Mouse (Mus musculus): ENCODE measurements at regions not wholly inside any gene's neighbourhood (a gene's known extent, or its start where the extent isn't known, plus 50 kb on each side); places are given as distances from the start of the nearest gene placed in this dataset.

GRCm38 (mm10) chr4:84030916-84031315 is 505.6 kb downstream of the Ccdc171 start:
- 87% methylated on average over 5 of the region's 5 CpGs for WGBS
- TF ChIP-seq POLR2A (IDR thresholded peaks at IDR 0.05; ENCODE audit: low read depth, low read length) (no peak), CTCF (IDR thresholded peaks at IDR 0.05; ENCODE audit: extremely low read depth, insufficient read depth, insufficient read length, insufficient replicate concordance) (no peak)

GRCm38 (mm10) chr4:84032505-84032904 is 507.2 kb downstream of the Ccdc171 start:
- 89% methylated on average over 10 of the region's 10 CpGs for WGBS
- Histone ChIP-seq H3K27ac (ENCODE audit: insufficient read depth, low read length) (no peak overlapping the region), H3K36me3 (ENCODE audit: control insufficient read depth, insufficient read depth, low read length) (no peaks in the 10 kb centered on the region)

More at GRCm38 (mm10) chr4:84030916-84031315, 505.6 kb downstream of the Ccdc171 start:
- H3K27me3 ChIP-seq (ENCODE audit: control insufficient read depth, insufficient read depth, low read length) = no peaks in the 10 kb centered on the region
- H3K27ac ChIP-seq (ENCODE audit: insufficient read depth, low read length) = no peak overlapping the region
- no peak for DNase-seq (ENCODE audit: low read depth in 1 of 2, low spot score in 2 of 2)
- no peaks in the 10 kb centered on the region for H3K4me1 ChIP-seq (ENCODE audit: control insufficient read depth, insufficient read depth, insufficient read length)
- no peaks in the 10 kb centered on the region for H3K36me3 ChIP-seq (ENCODE audit: control insufficient read depth, insufficient read depth, low read length)
- no peak overlapping the region for H3K4me3 ChIP-seq (ENCODE audit: extremely low read depth, insufficient read depth, insufficient read length)

GRCm38 (mm10) chr4:84035347-84035746 is 510.0 kb downstream of the Ccdc171 start:
- H3K4me1 ChIP-seq (ENCODE audit: control insufficient read depth, insufficient read depth, insufficient read length) = no peaks in the 10 kb centered on the region
- DNase-seq (ENCODE audit: low read depth in 1 of 2, low spot score in 2 of 2) = no peak
- no peaks in the 10 kb centered on the region for H3K36me3 ChIP-seq (ENCODE audit: control insufficient read depth, insufficient read depth, low read length)
- TF ChIP-seq CTCF (IDR thresholded peaks at IDR 0.05; ENCODE audit: extremely low read depth, insufficient read depth, insufficient read length, insufficient replicate concordance) (no peak), POLR2A (IDR thresholded peaks at IDR 0.05; ENCODE audit: low read depth, low read length) (no peak)
- 90% methylated on average over 1 of the region's 1 CpGs for WGBS
- H3K27ac ChIP-seq (ENCODE audit: insufficient read depth, low read length) = no peak overlapping the region
- H3K27me3 ChIP-seq (ENCODE audit: control insufficient read depth, insufficient read depth, low read length) = no peaks in the 10 kb centered on the region
- no peak overlapping the region for H3K4me3 ChIP-seq (ENCODE audit: extremely low read depth, insufficient read depth, insufficient read length)

More at GRCm38 (mm10) chr4:84032505-84032904, 507.2 kb downstream of the Ccdc171 start:
- no peak for DNase-seq (ENCODE audit: low read depth in 1 of 2, low spot score in 2 of 2)
- Histone ChIP-seq H3K27me3 (ENCODE audit: control insufficient read depth, insufficient read depth, low read length) (no peaks in the 10 kb centered on the region), H3K4me1 (ENCODE audit: control insufficient read depth, insufficient read depth, insufficient read length) (no peaks in the 10 kb centered on the region), H3K4me3 (ENCODE audit: extremely low read depth, insufficient read depth, insufficient read length) (no peak overlapping the region)
- TF ChIP-seq CTCF (IDR thresholded peaks at IDR 0.05; ENCODE audit: extremely low read depth, insufficient read depth, insufficient read length, insufficient replicate concordance) (no peak), POLR2A (IDR thresholded peaks at IDR 0.05; ENCODE audit: low read depth, low read length) (no peak)

GRCm38 (mm10) chr4:84037535-84037934 is 512.2 kb downstream of the Ccdc171 start:
- no peak overlapping the region for H3K4me3 ChIP-seq (ENCODE audit: extremely low read depth, insufficient read depth, insufficient read length)
- no peak overlapping the region for H3K27ac ChIP-seq (ENCODE audit: insufficient read depth, low read length)
- TF ChIP-seq CTCF (IDR thresholded peaks at IDR 0.05; ENCODE audit: extremely low read depth, insufficient read depth, insufficient read length, insufficient replicate concordance) (no peak), POLR2A (IDR thresholded peaks at IDR 0.05; ENCODE audit: low read depth, low read length) (no peak)
- no peaks in the 10 kb centered on the region for H3K27me3 ChIP-seq (ENCODE audit: control insufficient read depth, insufficient read depth, low read length)
- no peaks in the 10 kb centered on the region for H3K36me3 ChIP-seq (ENCODE audit: control insufficient read depth, insufficient read depth, low read length)
- WGBS = 86% methylated on average over 3 of the region's 3 CpGs
- no peaks in the 10 kb centered on the region for H3K4me1 ChIP-seq (ENCODE audit: control insufficient read depth, insufficient read depth, insufficient read length)
- DNase-seq (ENCODE audit: low read depth in 1 of 2, low spot score in 2 of 2) = no peak

GRCm38 (mm10) chr4:84050243-84050642 is 524.9 kb downstream of the Ccdc171 start:
- TF ChIP-seq POLR2A (IDR thresholded peaks at IDR 0.05; ENCODE audit: low read depth, low read length) (no peak), CTCF (IDR thresholded peaks at IDR 0.05; ENCODE audit: extremely low read depth, insufficient read depth, insufficient read length, insufficient replicate concordance) (no peak)
- H3K4me3 ChIP-seq (ENCODE audit: extremely low read depth, insufficient read depth, insufficient read length) = no peak overlapping the region
- H3K36me3 ChIP-seq (ENCODE audit: control insufficient read depth, insufficient read depth, low read length) = no peaks in the 10 kb centered on the region
- DNase-seq (ENCODE audit: low read depth in 1 of 2, low spot score in 2 of 2) = no peak
- no peaks in the 10 kb centered on the region for H3K4me1 ChIP-seq (ENCODE audit: control insufficient read depth, insufficient read depth, insufficient read length)
- 91% methylated on average over 6 of the region's 6 CpGs for WGBS
- H3K27ac ChIP-seq (ENCODE audit: insufficient read depth, low read length) = no peak overlapping the region
- H3K27me3 ChIP-seq (ENCODE audit: control insufficient read depth, insufficient read depth, low read length) = no peaks in the 10 kb centered on the region

- no peaks in the 10 kb centered on the region for H3K27me3 ChIP-seq (ENCODE audit: control insufficient read depth, insufficient read depth, low read length)
- no peaks in the 10 kb centered on the region for H3K4me1 ChIP-seq (ENCODE audit: control insufficient read depth, insufficient read depth, insufficient read length)
- DNase-seq (ENCODE audit: low read depth in 1 of 2, low spot score in 2 of 2) = no peak
- no peak overlapping the region for H3K4me3 ChIP-seq (ENCODE audit: extremely low read depth, insufficient read depth, insufficient read length)
- 81% methylated on average over 6 of the region's 6 CpGs for WGBS
- no peak overlapping the region for H3K27ac ChIP-seq (ENCODE audit: insufficient read depth, low read length)
- no peak for TF ChIP-seq CTCF (IDR thresholded peaks at IDR 0.05; ENCODE audit: extremely low read depth, insufficient read depth, insufficient read length, insufficient replicate concordance)
- TF ChIP-seq POLR2A (IDR thresholded peaks at IDR 0.05; ENCODE audit: low read depth, low read length) = no peak
- no peaks in the 10 kb centered on the region for H3K36me3 ChIP-seq (ENCODE audit: control insufficient read depth, insufficient read depth, low read length)
Observed at GRCm38 (mm10) chr4:84056863-84057502, 531.6 kb downstream of the Ccdc171 start.

GRCm38 (mm10) chr4:84060187-84060586 is 534.8 kb downstream of the Ccdc171 start:
- Histone ChIP-seq H3K36me3 (ENCODE audit: control insufficient read depth, insufficient read depth, low read length) (no peaks in the 10 kb centered on the region), H3K27me3 (ENCODE audit: control insufficient read depth, insufficient read depth, low read length) (no peaks in the 10 kb centered on the region), H3K27ac (ENCODE audit: insufficient read depth, low read length) (no peak overlapping the region), H3K4me1 (ENCODE audit: control insufficient read depth, insufficient read depth, insufficient read length) (no peaks in the 10 kb centered on the region), H3K4me3 (ENCODE audit: extremely low read depth, insufficient read depth, insufficient read length) (no peak overlapping the region)
- no peak for TF ChIP-seq CTCF (IDR thresholded peaks at IDR 0.05; ENCODE audit: extremely low read depth, insufficient read depth, insufficient read length, insufficient replicate concordance)
- TF ChIP-seq POLR2A (IDR thresholded peaks at IDR 0.05; ENCODE audit: low read depth, low read length) = no peak
- WGBS = 26% methylated on average over 2 of the region's 2 CpGs
- DNase-seq (ENCODE audit: low read depth in 1 of 2, low spot score in 2 of 2) = no peak
